Mouse (Mus musculus): ENCODE results near the gene Uck2. TPM values are rescaled to one million over a fixed set of nuclear protein-coding genes. Genes with fewer than 3 reads are reported as not detected.

Gene Uck2
- polyA plus RNA-seq, 1 experiment from 2014 or later = 19.7 TPM

DNA sequence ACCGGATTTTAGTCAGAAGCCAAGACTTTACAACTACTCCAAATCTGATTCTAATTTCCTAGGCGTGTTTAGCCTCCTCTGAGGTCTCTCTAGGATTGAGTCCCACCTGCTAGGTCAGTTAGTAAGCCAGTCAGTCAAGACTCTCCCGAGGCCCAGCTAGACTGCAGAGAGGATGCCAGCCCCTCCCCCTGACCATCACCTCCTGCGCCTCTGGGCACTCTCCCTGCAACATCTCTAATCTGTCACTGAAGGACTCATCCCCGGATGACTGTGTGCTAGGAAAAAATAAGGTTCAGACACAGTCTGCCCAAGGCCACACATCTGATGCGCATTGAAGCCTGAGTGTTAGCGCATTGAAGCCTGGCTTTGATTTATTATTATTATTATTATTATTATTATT lies 52.2 kb downstream of the Uck2 start:
- Histone ChIP-seq H3K4me3 (ENCODE audit: inconsistent target) (no peak overlapping the region), H3K79me2 (ENCODE audit: inconsistent target) (peaks cover 3% of the 10 kb centered on the region; the same call in 1 of the 2 replicates), H3K36me3 (ENCODE audit: inconsistent target) (no peaks in the 10 kb centered on the region), H3K27ac (no peak overlapping the region)
- WGBS (ENCODE audit: missing documents) = 91% methylated on average over 7 of the region's 7 CpGs

GRCm38 (mm10) chr1:167231612-167232283 lies 53.4 kb downstream of the Uck2 start:
- no peaks in the 10 kb centered on the region for H3K79me2 ChIP-seq (ENCODE audit: inconsistent target)
- 69% methylated on average over 15 of the region's 17 CpGs for WGBS (ENCODE audit: missing documents)
- no peak overlapping the region for H3K4me3 ChIP-seq (ENCODE audit: inconsistent target)
- H3K27ac ChIP-seq = no peak overlapping the region
- no peaks in the 10 kb centered on the region for H3K36me3 ChIP-seq (ENCODE audit: inconsistent target)

- Histone ChIP-seq H3K4me3 (ENCODE audit: inconsistent target) (no peak overlapping the region), H3K36me3 (ENCODE audit: inconsistent target) (no peaks in the 10 kb centered on the region), H3K27ac (no peak overlapping the region), H3K79me2 (ENCODE audit: inconsistent target) (no peaks in the 10 kb centered on the region)
- 93% methylated on average over 17 of the region's 17 CpGs for WGBS (ENCODE audit: missing documents)
Measured at GRCm38 (mm10) chr1:167230930-167231611, 54.0 kb downstream of the Uck2 start.

- H3K4me3 ChIP-seq (ENCODE audit: inconsistent target) = no peak overlapping the region
- H3K27ac ChIP-seq = no peak overlapping the region
- 67% methylated on average over 8 of the region's 9 CpGs for WGBS (ENCODE audit: missing documents)
- no peaks in the 10 kb centered on the region for H3K36me3 ChIP-seq (ENCODE audit: inconsistent target)
- no peaks in the 10 kb centered on the region for H3K79me2 ChIP-seq (ENCODE audit: inconsistent target)
Measured at GRCm38 (mm10) chr1:167222382-167223010, 62.6 kb downstream of the Uck2 start.

DNA sequence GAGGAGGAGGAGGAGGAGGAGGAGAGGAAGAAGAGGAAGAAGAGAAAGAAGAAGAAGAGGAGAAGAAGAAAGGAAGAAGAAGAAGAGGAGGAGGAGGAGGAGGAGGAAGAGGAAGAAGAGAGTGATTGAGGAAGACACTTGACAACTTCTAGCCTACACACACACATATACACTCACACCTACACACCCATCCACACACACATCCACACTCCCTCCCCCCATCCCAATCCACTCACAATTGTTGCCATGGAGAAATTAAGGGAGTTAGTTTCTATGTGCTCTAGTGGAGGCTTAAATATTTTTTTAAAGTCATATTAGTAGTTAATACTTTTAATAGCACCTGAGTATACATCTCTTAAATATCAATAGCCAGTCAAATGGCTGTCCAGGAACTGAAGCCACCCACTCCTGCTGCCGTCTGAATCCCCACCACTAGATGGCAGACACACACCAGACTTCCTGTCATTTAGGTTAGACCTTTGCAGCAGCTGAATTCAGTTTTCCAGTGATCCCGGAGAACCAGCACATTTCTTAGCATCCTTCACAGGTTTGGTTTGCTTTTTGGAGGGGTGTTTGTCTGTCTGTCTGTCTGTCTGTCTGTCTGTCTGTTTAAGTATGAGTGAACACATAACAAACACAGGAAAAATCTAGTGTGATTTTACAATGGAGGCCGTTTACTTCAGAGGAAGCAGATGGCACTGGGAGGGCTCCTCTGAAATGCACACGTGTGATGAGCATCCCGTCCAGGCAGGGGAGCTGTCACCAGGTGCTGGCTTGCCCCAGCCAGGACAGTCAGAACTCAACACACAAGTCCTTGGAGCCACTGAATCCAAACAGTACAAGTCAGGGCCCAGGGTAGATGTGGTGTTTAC lies 64.6 kb downstream of the Uck2 start:
- no peaks in the 10 kb centered on the region for H3K36me3 ChIP-seq (ENCODE audit: inconsistent target)
- H3K79me2 ChIP-seq (ENCODE audit: inconsistent target) = no peaks in the 10 kb centered on the region
- H3K4me3 ChIP-seq (ENCODE audit: inconsistent target) = no peak overlapping the region
- H3K27ac ChIP-seq = no peak overlapping the region
- 5% methylated on average over 5 of the region's 5 CpGs for WGBS (ENCODE audit: missing documents)

GRCm38 (mm10) chr1:167215460-167215859 lies 69.7 kb downstream of the Uck2 start:
- 45% methylated on average over 3 of the region's 3 CpGs for WGBS (ENCODE audit: missing documents)
- no peak overlapping the region for H3K4me3 ChIP-seq (ENCODE audit: inconsistent target)
- no peaks in the 10 kb centered on the region for H3K79me2 ChIP-seq (ENCODE audit: inconsistent target)
- no peaks in the 10 kb centered on the region for H3K36me3 ChIP-seq (ENCODE audit: inconsistent target)
- H3K27ac ChIP-seq = no peak overlapping the region

GRCm38 (mm10) chr1:167212710-167213109 lies 72.4 kb downstream of the Uck2 start:
- Histone ChIP-seq H3K27ac (no peak overlapping the region), H3K79me2 (ENCODE audit: inconsistent target) (no peaks in the 10 kb centered on the region), H3K4me3 (ENCODE audit: inconsistent target) (no peak overlapping the region), H3K36me3 (ENCODE audit: inconsistent target) (no peaks in the 10 kb centered on the region)
- WGBS (ENCODE audit: missing documents) = 100% methylated on average over 1 of the region's 1 CpGs

DNA sequence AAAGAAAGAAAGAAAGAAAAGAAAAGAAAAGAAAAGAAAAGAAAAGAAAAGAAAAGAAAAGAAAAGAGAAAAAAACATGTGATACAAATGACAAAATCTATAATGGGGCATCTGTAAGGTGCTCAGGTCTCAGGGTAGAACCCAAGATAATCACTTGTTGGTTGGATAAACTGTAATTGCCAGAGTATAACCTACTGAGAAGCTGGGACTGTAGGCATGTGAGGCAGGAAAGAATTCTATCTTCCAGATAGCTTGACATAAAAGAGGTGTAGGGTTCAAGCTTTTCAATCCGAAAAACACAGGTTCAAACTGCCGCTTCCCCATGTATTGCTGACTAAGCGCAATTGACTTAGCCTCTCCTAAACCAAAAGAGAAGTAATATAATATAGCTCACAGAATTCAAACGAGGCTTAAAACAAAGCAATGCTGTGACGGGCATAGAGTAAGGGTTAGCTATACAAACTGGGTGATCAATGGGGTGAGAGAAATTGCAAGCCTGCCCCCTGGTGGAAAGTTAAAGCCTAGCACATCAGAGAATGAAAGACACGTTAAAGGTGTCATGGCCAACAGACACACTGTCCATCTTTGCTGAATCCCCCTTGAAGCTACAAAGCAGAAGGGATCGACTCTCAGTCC lies 73.0 kb downstream of the Uck2 start:
- no peak overlapping the region for H3K27ac ChIP-seq
- no peaks in the 10 kb centered on the region for H3K79me2 ChIP-seq (ENCODE audit: inconsistent target)
- no peak overlapping the region for H3K4me3 ChIP-seq (ENCODE audit: inconsistent target)
- 25% methylated on average over 7 of the region's 7 CpGs for WGBS (ENCODE audit: missing documents)
- H3K36me3 ChIP-seq (ENCODE audit: inconsistent target) = no peaks in the 10 kb centered on the region

DNA sequence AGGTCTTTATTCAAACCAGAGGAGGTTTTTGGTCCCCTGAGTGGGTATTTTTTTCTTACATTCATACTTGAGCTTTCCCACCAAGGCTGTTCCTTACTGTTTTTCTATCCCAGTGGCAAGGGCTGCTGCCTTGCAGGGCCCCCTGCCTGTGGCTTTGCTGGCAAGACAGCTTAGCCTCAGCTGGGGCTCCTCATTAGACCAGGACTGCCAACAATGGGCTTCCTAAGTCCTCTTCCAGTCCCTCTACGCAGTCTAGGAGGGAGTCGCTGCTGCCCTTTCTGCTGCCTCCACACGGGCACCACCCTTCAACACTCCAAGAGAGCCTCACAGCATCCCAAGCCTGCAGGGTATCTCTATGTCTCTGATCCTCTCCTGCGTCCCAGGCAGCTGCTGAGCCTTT lies 76.3 kb downstream of the Uck2 start:
- Histone ChIP-seq H3K4me3 (ENCODE audit: inconsistent target) (no peak overlapping the region), H3K27ac (no peak overlapping the region), H3K36me3 (ENCODE audit: inconsistent target) (no peaks in the 10 kb centered on the region), H3K79me2 (ENCODE audit: inconsistent target) (no peaks in the 10 kb centered on the region)
- WGBS (ENCODE audit: missing documents) = 92% methylated on average over 4 of the region's 4 CpGs

DNA sequence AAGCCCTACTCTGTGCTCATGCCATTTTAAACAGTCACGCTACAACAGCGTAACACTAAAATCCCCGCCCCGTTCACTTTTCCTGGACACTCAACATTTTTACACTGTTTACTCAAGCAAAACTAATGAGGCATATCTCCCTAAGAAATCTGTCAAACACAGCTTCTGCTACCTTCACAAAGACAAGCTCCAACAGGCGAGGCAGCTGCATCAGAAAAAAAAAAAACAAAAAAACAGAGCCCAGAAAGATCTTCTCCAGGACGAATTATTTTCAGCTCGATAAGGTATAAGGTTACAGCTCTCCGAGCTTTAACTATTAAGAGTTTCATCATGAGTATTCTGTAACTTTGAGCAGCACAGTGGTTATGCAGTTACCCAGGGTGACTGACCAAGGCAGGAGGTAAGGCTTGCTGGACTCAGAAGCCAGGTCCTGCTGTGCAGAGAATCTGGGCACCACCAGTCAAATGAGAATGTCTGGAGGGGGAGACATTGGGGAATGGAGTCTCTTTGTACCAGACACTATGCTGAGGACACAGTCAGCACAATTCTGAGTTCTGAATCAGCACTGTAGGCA lies 79.9 kb downstream of the Uck2 start:
- no peak overlapping the region for H3K4me3 ChIP-seq (ENCODE audit: inconsistent target)
- 87% methylated on average over 8 of the region's 8 CpGs for WGBS (ENCODE audit: missing documents)
- no peaks in the 10 kb centered on the region for H3K79me2 ChIP-seq (ENCODE audit: inconsistent target)
- no peak overlapping the region for H3K27ac ChIP-seq
- H3K36me3 ChIP-seq (ENCODE audit: inconsistent target) = no peaks in the 10 kb centered on the region

GRCm38 (mm10) chr1:167204421-167204820 lies 80.7 kb downstream of the Uck2 start:
- Histone ChIP-seq H3K27ac (no peak overlapping the region), H3K36me3 (ENCODE audit: inconsistent target) (no peaks in the 10 kb centered on the region), H3K79me2 (ENCODE audit: inconsistent target) (no peaks in the 10 kb centered on the region), H3K4me3 (ENCODE audit: inconsistent target) (no peak overlapping the region)
- 86% methylated on average over 1 of the region's 1 CpGs for WGBS (ENCODE audit: missing documents)

DNA sequence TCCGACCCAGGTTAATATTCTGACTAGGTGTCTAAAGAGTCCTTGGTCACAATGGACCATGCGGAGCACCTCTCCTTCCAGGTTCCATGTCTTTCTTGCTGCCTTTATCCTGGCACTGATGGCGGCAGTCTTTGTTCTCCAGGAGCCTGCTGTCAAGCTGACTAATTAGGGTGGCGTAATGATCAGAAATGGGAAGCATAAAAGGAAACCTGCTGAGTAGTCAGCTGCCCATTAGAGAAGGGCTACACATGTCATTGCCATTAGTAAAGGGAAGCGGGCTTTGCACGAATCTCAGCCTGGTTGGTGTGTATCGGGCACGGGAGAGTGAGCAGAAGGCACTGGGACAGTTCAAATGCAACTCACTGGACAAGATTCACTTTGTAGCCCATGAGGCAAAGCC lies 90.4 kb downstream of the Uck2 start:
- Histone ChIP-seq H3K79me2 (ENCODE audit: inconsistent target) (no peaks in the 10 kb centered on the region), H3K36me3 (ENCODE audit: inconsistent target) (no peaks in the 10 kb centered on the region), H3K4me3 (ENCODE audit: inconsistent target) (no peak overlapping the region), H3K27ac (no peak overlapping the region)
- WGBS (ENCODE audit: missing documents) = 65% methylated on average over 8 of the region's 8 CpGs

DNA sequence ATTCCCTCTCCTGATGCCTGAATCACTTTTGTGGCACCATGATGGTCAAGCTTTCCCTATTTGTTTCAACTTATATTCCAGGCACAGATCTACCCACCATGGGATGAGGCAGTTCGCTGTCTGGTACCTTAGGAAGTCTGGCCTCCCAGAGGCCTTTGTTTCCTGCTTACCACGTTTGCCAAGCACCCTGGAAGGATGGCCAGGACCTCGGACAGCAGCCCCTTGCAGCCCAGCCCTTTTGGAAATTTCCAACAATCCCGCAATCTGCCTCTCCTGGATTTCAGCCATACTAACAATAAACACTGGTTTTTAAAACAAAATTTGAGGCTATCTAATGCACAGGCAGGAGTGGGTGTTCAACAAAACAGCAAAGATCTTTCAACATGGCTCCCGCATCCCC lies 97.3 kb downstream of the Uck2 start:
- Histone ChIP-seq H3K36me3 (ENCODE audit: inconsistent target) (no peaks in the 10 kb centered on the region), H3K4me3 (ENCODE audit: inconsistent target) (no peak overlapping the region), H3K27ac (no peak overlapping the region), H3K79me2 (ENCODE audit: inconsistent target) (no peaks in the 10 kb centered on the region)
- WGBS (ENCODE audit: missing documents) = 44% methylated on average over 5 of the region's 5 CpGs
